Mouse (Mus musculus) frontal cortex, postnatal 36 days (tissue): ENCODE data around the gene Cap2.

Source experiments
- DNase-seq, 2 experiments: peaks; one replicate each; pipeline ENCODE4 v3.0.0; 2022; ENCODE audit warnings: low spot score in 2 of 2

Cap2 gene

DNA sequence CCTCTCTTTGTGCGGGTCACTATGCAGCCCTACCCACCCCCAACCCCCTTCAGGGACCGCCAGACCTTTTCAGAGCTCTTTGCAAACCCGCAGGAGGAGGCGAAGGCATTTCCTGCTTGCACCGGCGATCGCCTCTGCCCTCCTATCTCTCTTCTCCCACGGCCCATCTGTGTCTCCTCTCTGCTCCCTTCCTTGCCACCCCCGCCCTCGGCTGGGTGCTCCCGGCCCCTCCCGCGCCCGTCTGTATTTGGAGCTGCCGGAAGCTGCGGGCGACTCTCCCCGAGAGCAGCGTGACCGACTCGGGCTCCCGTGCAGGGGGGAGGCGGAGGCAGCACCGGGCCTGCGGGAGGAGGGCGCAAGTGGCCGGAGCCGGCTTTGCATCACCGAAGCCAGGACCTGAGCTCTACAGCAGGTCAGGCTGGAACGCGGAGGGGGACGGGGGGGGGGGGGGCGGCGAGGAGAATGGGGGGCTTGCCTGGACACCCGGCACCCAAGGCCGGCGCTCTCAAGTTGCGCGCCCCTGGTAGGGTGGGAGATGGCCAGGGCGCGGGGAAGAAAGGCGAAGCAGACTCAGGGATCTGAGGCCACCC is at the start of gene Cap2:
Gene Cap2 (plus strand): TSS at position 49 of the 590 bp plus-strand sequence.
- peak; percentile 89 to 90 for DNase-seq

- DNase-seq, result no peak
These were observed 42.1 kb upstream of the Cap2 start for GRCm38 (mm10) chr13:46459546-46459945.

DNA sequence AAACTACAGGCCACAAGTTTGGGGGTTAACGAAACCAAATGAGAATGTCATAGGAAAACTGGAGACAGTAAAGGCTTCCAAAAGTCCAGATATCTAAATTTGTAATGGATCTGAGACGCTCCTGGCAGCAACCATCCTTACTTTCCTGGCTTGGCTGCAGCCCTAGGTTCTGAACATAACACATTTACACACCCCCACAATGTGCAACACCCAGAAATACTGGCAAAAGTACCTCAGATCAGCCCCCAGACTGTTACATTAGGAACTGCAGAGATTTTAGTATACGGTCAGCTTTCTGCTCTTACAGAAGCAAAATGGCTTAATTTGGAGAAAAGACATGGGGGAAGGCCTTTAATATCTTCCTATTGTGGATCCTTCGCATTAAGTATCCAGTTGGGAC is 39.4 kb upstream of the Cap2 start:
- peak; percentile 27 to 54 for DNase-seq

DNA sequence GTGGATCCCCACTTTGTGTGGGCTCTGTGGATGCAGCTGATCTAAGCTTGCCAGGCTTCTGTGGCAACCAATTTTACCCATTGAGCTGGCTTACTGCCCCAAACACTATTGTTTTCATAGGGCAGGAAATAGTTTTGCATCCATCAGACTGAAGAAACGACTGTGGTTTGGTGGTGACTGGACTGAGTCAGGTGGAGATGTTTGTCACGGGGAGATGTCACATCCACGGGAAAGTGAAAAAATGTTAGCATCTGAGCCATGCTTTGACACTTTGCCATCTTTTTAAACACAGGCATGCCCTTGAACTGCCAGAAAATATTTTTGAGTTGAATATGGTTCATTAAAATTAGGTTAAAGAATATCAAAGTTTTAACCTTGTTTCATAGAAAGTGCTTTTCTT is 37.9 kb upstream of the Cap2 start:
- no peak for DNase-seq

DNA sequence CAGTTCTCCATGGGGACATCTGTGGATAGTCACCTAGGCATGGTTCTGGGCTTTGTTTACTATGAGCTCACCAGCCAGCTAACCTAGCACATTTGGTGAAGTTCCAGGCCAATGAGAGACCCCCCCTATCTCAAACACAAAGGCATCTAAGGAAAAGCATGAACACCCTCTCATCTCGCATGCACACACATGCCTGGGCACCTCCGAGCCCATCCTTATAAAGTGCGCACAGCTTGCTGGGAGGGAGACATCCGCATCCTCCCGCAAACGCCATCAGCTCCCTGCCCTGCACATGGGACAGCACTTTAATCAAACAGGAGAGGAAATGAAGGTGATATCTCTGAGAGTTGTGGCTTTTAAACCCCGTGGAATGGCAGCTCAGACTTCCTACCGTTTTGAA is 33.4 kb upstream of the Cap2 start:
- no peak for DNase-seq

DNA sequence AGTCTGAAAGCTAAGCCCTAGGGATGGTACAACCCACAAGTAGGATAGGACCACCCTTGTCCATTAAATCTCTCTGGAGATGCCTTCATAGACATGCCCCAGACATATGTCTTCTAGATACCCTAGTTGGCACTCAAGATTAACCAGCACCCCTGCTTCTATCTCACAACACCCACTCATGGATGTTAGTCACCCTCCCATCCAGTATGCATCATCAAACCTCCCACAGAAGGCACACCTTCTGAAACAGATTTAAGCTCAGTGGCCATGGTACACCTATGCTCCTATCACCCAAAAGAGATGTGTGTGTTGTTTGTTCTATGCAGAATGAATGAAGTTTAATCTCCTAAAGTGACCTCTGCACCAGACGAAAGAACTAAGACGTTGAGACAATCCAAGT is 32.1 kb upstream of the Cap2 start:
- no peak for DNase-seq

DNA sequence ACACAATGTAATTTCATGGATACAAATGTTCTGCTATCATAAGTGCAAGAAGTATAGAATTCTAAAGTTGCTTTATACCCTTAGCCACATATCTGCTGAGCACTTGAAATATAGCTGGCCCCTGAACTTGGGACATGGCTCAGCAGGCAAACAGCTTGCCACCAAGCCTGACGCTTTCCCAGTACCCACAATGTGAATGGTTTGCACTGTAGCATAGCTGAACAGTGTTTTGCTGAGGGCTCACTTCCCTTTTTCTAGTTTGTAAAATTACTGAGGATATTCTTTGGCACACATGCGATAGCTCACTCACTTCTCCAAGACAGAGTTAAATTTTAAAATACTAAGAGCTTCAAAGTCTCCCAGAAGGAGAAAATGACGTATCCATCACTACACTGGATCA is 20.4 kb upstream of the Cap2 start:
- DNase-seq, result no peak

DNA sequence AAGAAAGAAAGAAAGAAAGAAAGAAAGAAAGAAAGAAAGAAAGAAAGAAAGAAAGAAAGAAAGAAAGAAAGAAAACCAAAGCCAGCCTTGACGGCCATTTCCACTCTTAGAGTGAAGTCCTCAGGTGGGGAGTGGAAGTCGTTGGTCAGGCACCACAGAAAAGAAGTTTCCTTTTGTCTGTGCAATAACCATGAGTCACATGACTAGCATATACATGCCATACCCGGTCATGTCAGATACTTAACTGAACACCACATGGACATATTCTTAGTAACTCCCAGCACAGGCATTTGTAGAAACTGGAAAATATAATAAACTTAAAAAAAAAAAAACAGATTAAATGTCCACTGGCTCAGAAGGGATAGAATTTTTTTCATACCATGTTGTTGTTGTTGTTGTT is 16.0 kb upstream of the Cap2 start:
- DNase-seq, result no peak

GRCm38 (mm10) chr13:46488166-46488565 is 13.5 kb upstream of the Cap2 start:
- DNase-seq, result peak in 1 of 2 experiments; percentile 52

GRCm38 (mm10) chr13:46490644-46491043 is 11.0 kb upstream of the Cap2 start:
- peak in 1 of 2 experiments; percentile 40 for DNase-seq

GRCm38 (mm10) chr13:46502390-46502891 is 793 bp downstream of the Cap2 start:
- DNase-seq, result peak; percentile 38 to 59

DNA sequence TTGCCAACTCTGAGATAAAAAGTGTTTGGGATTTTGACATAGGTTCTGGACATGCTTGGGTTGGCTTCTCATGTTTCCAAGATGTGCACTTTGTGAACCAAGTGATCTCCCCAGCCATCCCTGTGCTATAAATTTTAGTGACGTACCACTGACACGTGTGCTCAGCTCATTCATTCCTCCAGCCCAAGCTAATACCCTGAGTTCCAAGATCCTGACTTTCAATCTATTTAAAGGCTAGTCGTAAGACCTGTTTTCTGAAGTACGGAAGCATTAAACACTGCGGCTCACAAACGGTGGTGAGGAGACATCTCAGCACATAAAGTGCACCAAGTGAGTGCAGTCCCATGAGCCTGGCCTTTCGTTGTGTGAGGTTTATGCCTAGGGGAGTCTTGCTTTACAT is 6.3 kb downstream of the Cap2 start:
- no peak for DNase-seq

GRCm38 (mm10) chr13:46508823-46509222 is 7.2 kb downstream of the Cap2 start:
- DNase-seq, result no peak

DNA sequence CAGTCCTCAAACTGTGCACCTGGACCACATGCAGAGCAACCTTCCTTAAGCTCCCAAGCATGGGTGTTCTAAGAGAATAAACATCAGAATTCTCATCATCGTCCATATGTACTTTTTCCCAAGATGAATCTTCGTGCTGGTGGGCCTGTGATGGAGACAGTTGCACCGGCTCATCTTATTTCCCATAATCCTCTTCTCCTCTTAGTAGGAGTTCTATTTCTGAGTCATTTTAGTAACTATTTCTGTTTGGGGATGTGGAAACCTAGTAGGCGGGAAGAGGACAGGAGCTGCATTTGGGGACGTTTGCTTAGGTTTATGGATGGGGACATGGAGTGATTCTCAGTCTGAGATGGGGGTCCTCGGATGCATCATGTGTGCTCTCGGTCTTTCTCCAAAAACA is 8.8 kb downstream of the Cap2 start:
- no peak for DNase-seq

GRCm38 (mm10) chr13:46514484-46514883 is 12.8 kb downstream of the Cap2 start:
- DNase-seq, result no peak

GRCm38 (mm10) chr13:46515120-46515523 is 13.5 kb downstream of the Cap2 start:
- no peak for DNase-seq

DNA sequence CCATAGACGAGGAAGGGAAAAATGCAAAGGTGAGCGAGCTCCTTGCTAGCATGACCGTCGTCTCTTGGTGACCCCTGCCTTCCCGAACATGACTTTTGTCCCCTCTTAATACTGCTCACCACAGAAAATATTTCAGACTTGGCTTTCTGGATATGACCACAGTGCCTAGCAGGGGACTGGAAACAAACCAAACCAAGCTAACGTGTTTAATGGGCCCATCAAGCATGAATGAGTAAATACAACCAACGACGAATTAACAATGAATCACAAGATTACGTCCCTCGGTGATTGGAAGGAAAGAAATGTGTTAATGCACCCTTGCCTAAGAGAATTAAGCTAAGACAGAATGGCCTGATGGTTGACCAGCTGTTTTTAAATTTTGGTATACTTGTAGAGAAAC is 13.9 kb downstream of the Cap2 start:
- no peak for DNase-seq

GRCm38 (mm10) chr13:46516183-46516582 is 14.5 kb downstream of the Cap2 start:
- no peak for DNase-seq

- peak; percentile 81 to 93 for DNase-seq
These were observed 15.6 kb downstream of the Cap2 start for GRCm38 (mm10) chr13:46517211-46517685.

GRCm38 (mm10) chr13:46521482-46521881 is 19.8 kb downstream of the Cap2 start:
- no peak for DNase-seq

DNA sequence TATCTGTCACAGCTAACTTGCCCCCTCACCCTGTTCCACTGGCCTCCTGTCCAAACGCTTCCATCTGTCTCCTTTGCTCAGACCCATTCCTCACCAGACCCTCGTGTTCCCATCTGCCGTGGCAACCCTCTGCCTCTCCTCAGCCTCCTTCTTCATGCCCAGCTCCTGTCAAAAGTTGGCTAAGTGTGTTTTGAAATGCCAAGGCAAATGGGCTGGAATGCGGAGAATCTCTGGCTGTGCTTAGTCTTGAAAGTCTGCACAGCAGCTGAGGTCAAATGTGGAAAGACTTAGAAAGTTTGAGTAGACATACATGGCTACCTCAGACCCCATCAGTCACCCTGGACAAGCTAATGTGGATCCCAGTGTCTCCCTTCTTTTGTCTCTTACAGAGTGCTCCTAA is 21.1 kb downstream of the Cap2 start:
- no peak for DNase-seq

DNA sequence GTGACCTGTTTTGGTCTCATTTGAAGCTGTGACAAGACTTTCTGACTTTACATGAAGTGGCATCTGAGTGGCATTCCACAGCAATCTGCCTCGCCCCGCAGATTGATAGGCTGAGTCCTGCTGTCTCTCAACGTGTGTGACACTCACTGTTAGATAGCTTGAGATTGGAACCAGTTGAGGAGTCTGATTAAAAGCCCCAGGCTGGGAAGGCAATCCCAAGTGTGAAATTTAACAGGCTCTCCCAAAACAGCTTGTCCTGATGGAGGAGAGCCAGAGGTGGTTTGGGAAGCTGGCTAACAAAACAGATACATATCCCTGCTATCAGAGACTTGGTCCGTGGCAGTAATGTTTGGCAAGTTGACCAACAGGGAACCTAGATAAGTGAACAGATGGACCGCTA is 21.6 kb downstream of the Cap2 start:
- DNase-seq, result peak; percentile 36 to 37

GRCm38 (mm10) chr13:46523712-46524111 is 22.1 kb downstream of the Cap2 start:
- DNase-seq, result peak in 1 of 2 experiments; percentile 67
